Mouse (Mus musculus) heart, postnatal 10 days (tissue): Measurements from ENCODE around the gene Urgcp. TPM values are rescaled to one million over a fixed set of nuclear protein-coding genes. Genes with fewer than 3 reads are reported as not detected.

Experiments used
- DNase-seq, 2 experiments: peaks; one replicate each; pipeline ENCODE4 v3.0.0; 2021
- intact Hi-C: fragments of 180-260 bp; cut with DNase I; formaldehyde crosslinking; loops from one replicate; pipeline ENCODE4 v1.15.1; 2025
- total RNA-seq, 2 experiments: library from RNA; stranded (reverse); gene quantifications; 2 replicates each; pipeline ENCODE4 v1.2.3; 2021

Urgcp gene
- total RNA-seq, 2 experiments from 2014 or later = 65.6 to 68.5 TPM

GRCm38 (mm10) chr11:5718611-5719354 is 43.4 kb downstream of the Urgcp start:
- intact Hi-C loops = no loop called here
- DNase-seq = no peak

- peak; percentile 47 to 54 for DNase-seq
- intact Hi-C loops = no loop called here
These were observed 45.1 kb downstream of the Urgcp start for GRCm38 (mm10) chr11:5716938-5717705.

- no peak for DNase-seq
- intact Hi-C loops = no loop called here
These were observed 45.9 kb downstream of the Urgcp start for GRCm38 (mm10) chr11:5716246-5716645.

GRCm38 (mm10) chr11:5715630-5716105 is 46.5 kb downstream of the Urgcp start, which contains the start of gene Mrps24:
Gene Mrps24, minus strand, starts transcription at chr11:5715680.
- intact Hi-C loops = no loop called here
- no peak for DNase-seq

GRCm38 (mm10) chr11:5715179-5715578 is 47.0 kb downstream of the Urgcp start:
- intact Hi-C loops = no loop called here
- no peak for DNase-seq

GRCm38 (mm10) chr11:5707530-5708353 is 54.4 kb downstream of the Urgcp start:
- peak; percentile 93 to 94 for DNase-seq
- intact Hi-C loops = loop anchor here (5.0 kb wide), 1 partner anchor 220 kb away; no protein-coding TSS in a partner anchor

- DNase-seq = peak in 1 of 2 experiments; percentile 61
- intact Hi-C loops = loop anchor here (5.0 kb wide), 1 partner anchor 220 kb away; no protein-coding TSS in a partner anchor
These were observed 55.2 kb downstream of the Urgcp start for GRCm38 (mm10) chr11:5706874-5707529.

- intact Hi-C loops = loop anchor here (5.0 kb wide), 1 partner anchor 219 kb away; no protein-coding TSS in a partner anchor
These were observed 56.2 kb downstream of the Urgcp start for GRCm38 (mm10) chr11:5705972-5706371.

GRCm38 (mm10) chr11:5703341-5703740 is 58.8 kb downstream of the Urgcp start:
- intact Hi-C loops = no loop called here
- no peak for DNase-seq

More at GRCm38 (mm10) chr11:5705972-5706371, 56.2 kb downstream of the Urgcp start:
- no peak for DNase-seq

GRCm38 (mm10) chr11:5702957-5703332 is 59.2 kb downstream of the Urgcp start:
- no peak for DNase-seq
- intact Hi-C loops = no loop called here

GRCm38 (mm10) chr11:5702271-5702956 is 59.8 kb downstream of the Urgcp start:
- intact Hi-C loops = no loop called here
- no peak for DNase-seq

- DNase-seq = no peak
- intact Hi-C loops = loop anchor here (1.0 kb wide), 1 partner anchor 9 kb away; no protein-coding TSS in a partner anchor
These were observed 60.4 kb downstream of the Urgcp start for GRCm38 (mm10) chr11:5701821-5702220.

- DNase-seq = no peak
- intact Hi-C loops = loop anchor here (1.0 kb wide), 1 partner anchor 8 kb away; no protein-coding TSS in a partner anchor
These were observed 60.9 kb downstream of the Urgcp start for GRCm38 (mm10) chr11:5701300-5701699.

GRCm38 (mm10) chr11:5700808-5701207 is 61.4 kb downstream of the Urgcp start:
- no peak for DNase-seq
- intact Hi-C loops = loop anchor here (1.0 kb wide), 1 partner anchor 8 kb away; no protein-coding TSS in a partner anchor

GRCm38 (mm10) chr11:5691775-5692174 is 70.4 kb downstream of the Urgcp start:
- DNase-seq = peak; percentile 54 to 69
- intact Hi-C loops = loop anchor here (1.0 kb wide), 1 partner anchor 205 kb away; no protein-coding TSS in a partner anchor

- intact Hi-C loops = no loop called here
- no peak for DNase-seq
These were observed 77.9 kb downstream of the Urgcp start for GRCm38 (mm10) chr11:5684283-5684682.

- intact Hi-C loops = no loop called here
- peak in 1 of 2 experiments; percentile 15 for DNase-seq
These were observed 79.6 kb downstream of the Urgcp start for GRCm38 (mm10) chr11:5682541-5682940.
